Mouse (Mus musculus) limb, embryonic 14.5 days (tissue): ENCODE results near the gene Prss23. TPM values are rescaled to one million over a fixed set of nuclear protein-coding genes. Genes with fewer than 3 reads are reported as not detected.

ENCODE experiments used
- ATAC-seq: fragments of 200-750 bp; cut with Nextera tagmentation; 2 replicates; pipeline ENCODE4 v1.8.0; 2017; ENCODE audit warnings: low read depth, moderate number of reproducible peaks, moderate TSS enrichment; ENCODE audit not compliant: low FRiP score
- DNase-seq: peaks from one replicate; pipeline ENCODE4 v3.0.0-alpha.2; 2015; ENCODE audit warnings: low spot score
- H3K27ac ChIP-seq: fragments of 300-500 bp; sonication (generic); replicated peaks from 2 replicates; pipeline ENCODE4 v1.5.1; 2014; ENCODE audit warnings: low read depth, mild to moderate bottlenecking, low read length, moderate library complexity, mixed read lengths
- H3K27me3 ChIP-seq: fragments of 300-500 bp; sonication (generic); 2 replicates; pipeline ENCODE4 v1.6.1; 2014; ENCODE audit warnings: low read length, mixed read lengths; ENCODE audit not compliant: control insufficient read depth, insufficient read depth
- H3K36me3 ChIP-seq: fragments of 300-500 bp; sonication (generic); 2 replicates; pipeline ENCODE4 v1.6.1; 2014; ENCODE audit warnings: mild to moderate bottlenecking, low read length, moderate library complexity, mixed read lengths; ENCODE audit not compliant: control insufficient read depth, insufficient read depth
- H3K4me1 ChIP-seq: fragments of 300-500 bp; sonication (generic); 2 replicates; pipeline ENCODE4 v1.6.1; 2014; ENCODE audit warnings: antibody characterized with exemption, low read length, mixed read lengths; ENCODE audit not compliant: control insufficient read depth, insufficient read depth
- H3K4me2 ChIP-seq: fragments of 300-500 bp; sonication (generic); replicated peaks from 2 replicates; pipeline ENCODE4 v1.6.1; 2014; ENCODE audit warnings: low read depth, mild to moderate bottlenecking, low read length, moderate library complexity; ENCODE audit not compliant: severe bottlenecking
- H3K4me3 ChIP-seq: fragments of 300-500 bp; sonication (generic); replicated peaks from 2 replicates; pipeline ENCODE4 v1.5.1; 2014; ENCODE audit warnings: low read length
- H3K9ac ChIP-seq: fragments of 300-500 bp; sonication (generic); 2 replicates; pipeline ENCODE4 v1.6.1; 2014; ENCODE audit warnings: mild to moderate bottlenecking, low read depth, low read length, moderate library complexity; ENCODE audit not compliant: severe bottlenecking
- H3K9me3 ChIP-seq: fragments of 300-500 bp; sonication (generic); 2 replicates; pipeline ENCODE4 v1.6.1; 2016; ENCODE audit warnings: low read length; ENCODE audit not compliant: control insufficient read depth
- POLR2A ChIP-seq: fragments of 200-500 bp; IDR thresholded peaks from 2 replicates; pipeline ENCODE4 v1.8.0; 2012; ENCODE audit warnings: inconsistent platforms, mild to moderate bottlenecking, moderate library complexity, borderline replicate concordance; ENCODE audit not compliant: insufficient read depth, insufficient read length; ENCODE audit errors: extremely low read depth
- WGBS: fragments of 180-500 bp; shearing (Covaris S2); extraction: QIAGEN DNeasy Blood & Tissue Kit; methylation state at CpG from one replicate; pipeline ENCODE4 v1.1.7; 2014; 5-methylcytosine and 5-hydroxymethylcytosine counted together
- polyA plus RNA-seq, 2 experiments: library from polyadenylated mRNA; depleted of rRNA in 1 of 2; stranded (reverse) in 1 of 2; unstranded in 1 of 2; fragments of >200 nt; fragmentation: Nextera tagmentation in 1 of 2; extraction: Ambion mirVana in 1 of 2; gene quantifications; 2 replicates each; pipeline versions ENCODE4 v1.2.1 to v1.2.3; 2012 to 2014

The Prss23 gene
- polyA plus RNA-seq, 2 experiments = 60.6 to 76.0 TPM

DNA sequence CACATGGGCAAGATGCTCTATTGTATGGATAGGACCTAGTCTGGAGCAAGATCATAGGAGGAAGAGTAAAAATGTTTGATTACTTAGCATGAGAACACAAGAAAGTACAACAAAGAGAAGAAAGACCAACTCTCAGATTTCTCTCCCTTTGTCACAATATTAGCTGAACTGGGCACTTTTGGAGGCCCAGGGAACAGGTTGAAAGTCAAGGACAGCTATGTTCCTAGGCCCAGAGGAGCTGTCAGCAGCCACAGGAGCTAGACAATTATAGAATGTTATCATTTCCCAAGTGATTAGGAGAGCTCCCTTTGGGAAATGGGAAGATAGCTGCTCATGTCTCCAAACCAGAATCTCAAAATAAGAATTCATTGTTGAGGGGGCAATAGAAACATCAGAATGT is 66.1 kb downstream of the Prss23 start:
- Histone ChIP-seq H3K9ac (no peak overlapping the region), H3K9me3 (no peaks in the 10 kb centered on the region), H3K27ac (no peak overlapping the region), H3K36me3 (no peaks in the 10 kb centered on the region), H3K27me3 (no peaks in the 10 kb centered on the region), H3K4me1 (peaks cover 37% of the 10 kb centered on the region), H3K4me2 (no peak overlapping the region), H3K4me3 (no peak overlapping the region)
- no peak for TF ChIP-seq POLR2A
- ATAC-seq (no peak), DNase-seq (no peak)

- TF ChIP-seq POLR2A = no peak
- no peak for DNase-seq
- Histone ChIP-seq H3K27me3 (no peaks in the 10 kb centered on the region), H3K4me2 (no peak overlapping the region), H3K36me3 (no peaks in the 10 kb centered on the region), H3K4me3 (no peak overlapping the region), H3K9ac (no peak overlapping the region), H3K27ac (no peak overlapping the region), H3K4me1 (peaks cover 36% of the 10 kb centered on the region), H3K9me3 (no peaks in the 10 kb centered on the region)
- ATAC-seq = no peak
- WGBS = 63% methylated on average over 2 of the region's 2 CpGs
These were observed 67.3 kb downstream of the Prss23 start for GRCm38 (mm10) chr7:89459691-89460090.

Other genes with a start within 250 kb of the Prss23 start
- gene Tmem135, start 123.0 kb downstream of the Prss23 start, polyA plus RNA-seq (2012; rRNA removed) = 12.4 and 18.8 TPM in 2 replicates
- 18.6 and 21.7 TPM in 2 replicates for gene Tmem135, start 123.0 kb downstream of the Prss23 start, polyA plus RNA-seq (2014; fragmentation: Nextera tagmentation; extraction: Ambion mirVana)
- 23.4 and 23.6 TPM in 2 replicates for gene Fzd4, start 122.8 kb downstream of the Prss23 start, polyA plus RNA-seq (2012; rRNA removed)
- 20.2 and 22.6 TPM in 2 replicates for gene Fzd4, start 122.8 kb downstream of the Prss23 start, polyA plus RNA-seq (2014; fragmentation: Nextera tagmentation; extraction: Ambion mirVana)
- gene Me3, start 105.2 kb upstream of the Prss23 start, polyA plus RNA-seq (2012; rRNA removed) = 1.1 and 1.3 TPM in 2 replicates
- gene Me3, start 105.2 kb upstream of the Prss23 start, polyA plus RNA-seq (2014; fragmentation: Nextera tagmentation; extraction: Ambion mirVana) = 1.3 and 2.1 TPM in 2 replicates